Mouse (Mus musculus) E14TG2a.4 (cell line): ENCODE data around the gene Lypd3.

Experiments used
- CTCF ChIP-seq: conservative IDR thresholded peaks from 2 replicates; pipeline ENCODE4 v1.5.1; 2014; ENCODE audit warnings: low read length
- NANOG ChIP-seq: IDR thresholded peaks from 2 replicates; pipeline ENCODE4 v1.6.1; 2014; ENCODE audit warnings: borderline replicate concordance, low read length, mixed read lengths
- POU5F1 ChIP-seq: IDR thresholded peaks from 2 replicates; pipeline ENCODE4 v1.6.1; 2014; ENCODE audit warnings: low read length, borderline replicate concordance

DNA sequence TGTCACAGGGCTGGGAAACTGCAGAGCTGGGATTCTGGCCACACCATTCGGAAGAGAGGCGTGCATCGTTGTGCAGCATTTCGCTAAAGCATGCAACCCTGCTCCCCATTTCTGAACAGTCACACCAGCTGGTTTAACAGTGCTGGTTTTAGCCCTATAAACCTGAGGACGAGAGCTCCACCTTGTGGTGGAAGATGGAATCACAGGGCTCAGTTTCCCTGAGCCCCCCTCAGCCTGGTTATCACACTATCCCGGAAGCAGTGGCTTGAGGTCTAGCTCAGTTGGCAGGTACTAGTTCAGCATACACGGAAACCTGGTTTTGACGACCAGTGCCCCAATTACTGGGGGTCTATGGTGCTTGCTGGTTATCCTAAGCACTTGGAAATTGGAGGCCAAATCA is 26.2 kb downstream of the Lypd3 start:
- peak; percentile 99 for TF ChIP-seq CTCF
- no peak for TF ChIP-seq POU5F1
- no peak for TF ChIP-seq NANOG
